Mouse (Mus musculus): ENCODE measurements around the gene Chd6. TPM values are rescaled to one million over a fixed set of nuclear protein-coding genes. Genes with fewer than 3 reads are reported as not detected.
"Not testable (repeated sequence)": the region's sequence is repeated elsewhere in the genome, so short reads cannot be mapped to it uniquely, and the experiment has no call there.

Gene Chd6
- total and polyA plus RNA-seq, 3 experiments = 12.2 to 66.8 (median 42.9) TPM

DNA sequence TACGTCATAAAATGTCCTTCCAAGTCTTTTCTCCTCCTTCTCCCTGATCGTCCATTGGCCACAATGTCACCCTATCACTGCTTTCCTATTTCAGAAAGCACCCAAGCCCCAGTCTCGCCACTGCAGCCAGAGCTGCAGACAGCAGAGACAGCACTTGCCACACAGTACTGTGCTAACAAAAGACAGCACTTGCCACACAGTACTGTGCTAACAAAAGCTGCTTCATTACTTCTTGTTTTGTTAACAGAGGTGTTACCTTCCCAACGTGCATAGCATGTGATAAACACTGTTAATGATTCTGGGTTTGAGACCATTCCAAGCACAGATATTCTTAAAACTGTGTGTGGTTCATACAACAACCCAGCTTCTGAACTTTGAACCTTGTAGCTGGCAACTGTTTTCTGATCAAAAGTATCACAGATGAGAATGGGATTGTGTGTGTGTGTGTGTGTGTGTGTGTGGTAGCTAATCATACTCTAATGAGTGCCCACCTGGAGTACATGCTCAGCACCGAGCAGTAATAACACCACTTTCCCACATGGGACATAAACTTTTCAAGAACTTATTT, 135.1 kb downstream of the Chd6 start:
- intact Hi-C loops (cut with DNase I) = no loop called here
- WGBS = 79% methylated on average over 5 of the region's 5 CpGs
- no peak overlapping the region for H3K9ac ChIP-seq (ENCODE audit: low read depth, low read length)
- H3K4me1 ChIP-seq (ENCODE audit: control insufficient read depth, insufficient read depth, low read length) = peaks cover 5% of the 10 kb centered on the region
- TF ChIP-seq POLR2A (IDR thresholded peaks at IDR 0.05; ENCODE audit: insufficient read depth, low read depth, low read length) (no peak), EP300 (IDR thresholded peaks at IDR 0.05; ENCODE audit: insufficient read depth, low read depth, low read length) (no peak), CTCF (IDR thresholded peaks at IDR 0.05) (no peak)
- peaks cover 40% of the 10 kb centered on the region for H3K36me3 ChIP-seq (ENCODE audit: control insufficient read depth, insufficient read depth, low read length)
- no peak for DNase-seq
- no peaks in the 10 kb centered on the region for H3K79me2 ChIP-seq (replicated peaks; ENCODE audit: control insufficient read depth, insufficient read depth, low read length)
- no peaks in the 10 kb centered on the region for H3K27me3 ChIP-seq (ENCODE audit: control insufficient read depth, insufficient read depth, low read length)
- H3K27ac ChIP-seq = no peak overlapping the region
- H3K4me3 ChIP-seq = no peak overlapping the region

DNA sequence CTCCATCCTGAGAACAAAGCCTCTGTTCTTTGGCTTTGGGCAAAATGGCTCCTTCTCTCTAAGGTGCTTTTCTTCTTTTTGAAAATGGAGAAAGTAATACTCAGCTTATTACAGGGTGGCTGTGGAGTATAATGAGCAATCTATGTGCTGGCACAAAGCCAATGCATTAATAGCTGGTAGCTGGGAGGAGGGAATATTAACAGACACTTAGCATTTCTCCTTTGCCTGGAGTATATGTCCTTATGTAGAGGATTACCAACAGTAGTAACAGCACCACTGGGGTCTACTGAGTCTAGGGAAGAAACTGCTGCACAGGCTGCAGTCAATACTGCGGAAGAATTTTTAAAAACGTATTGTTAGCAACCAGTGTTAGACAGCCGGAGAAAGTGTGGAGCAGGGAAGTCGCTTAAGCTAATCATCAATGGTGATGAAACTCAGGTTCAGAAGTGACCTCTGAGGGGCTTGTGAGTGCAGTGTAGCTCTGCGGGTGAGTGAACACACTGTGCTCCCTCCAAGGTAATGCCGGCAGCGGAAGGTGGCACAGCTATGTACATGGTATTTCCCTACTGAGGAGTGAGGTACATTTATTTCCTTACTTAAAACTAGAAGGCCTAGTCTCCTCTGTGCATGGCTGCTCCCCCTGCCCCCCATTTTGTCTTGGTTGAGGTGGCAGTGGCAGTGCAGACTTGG, 136.6 kb downstream of the Chd6 start:
- Histone ChIP-seq H3K4me3 (no peak overlapping the region), H3K27ac (no peak overlapping the region), H3K36me3 (ENCODE audit: control insufficient read depth, insufficient read depth, low read length) (peaks cover 29% of the 10 kb centered on the region), H3K79me2 (replicated peaks; ENCODE audit: control insufficient read depth, insufficient read depth, low read length) (no peaks in the 10 kb centered on the region), H3K9ac (ENCODE audit: low read depth, low read length) (no peak overlapping the region), H3K27me3 (ENCODE audit: control insufficient read depth, insufficient read depth, low read length) (no peaks in the 10 kb centered on the region), H3K4me1 (ENCODE audit: control insufficient read depth, insufficient read depth, low read length) (peaks cover 1% of the 10 kb centered on the region; the same call in 1 of the 2 replicates)
- WGBS = 97% methylated on average over 7 of the region's 7 CpGs
- intact Hi-C loops (cut with DNase I) = no loop called here
- no peak for DNase-seq
- no peak for TF ChIP-seq POLR2A (IDR thresholded peaks at IDR 0.05; ENCODE audit: insufficient read depth, low read depth, low read length)
- TF ChIP-seq CTCF (IDR thresholded peaks at IDR 0.05) = no peak
- TF ChIP-seq EP300 (IDR thresholded peaks at IDR 0.05; ENCODE audit: insufficient read depth, low read depth, low read length) = no peak

DNA sequence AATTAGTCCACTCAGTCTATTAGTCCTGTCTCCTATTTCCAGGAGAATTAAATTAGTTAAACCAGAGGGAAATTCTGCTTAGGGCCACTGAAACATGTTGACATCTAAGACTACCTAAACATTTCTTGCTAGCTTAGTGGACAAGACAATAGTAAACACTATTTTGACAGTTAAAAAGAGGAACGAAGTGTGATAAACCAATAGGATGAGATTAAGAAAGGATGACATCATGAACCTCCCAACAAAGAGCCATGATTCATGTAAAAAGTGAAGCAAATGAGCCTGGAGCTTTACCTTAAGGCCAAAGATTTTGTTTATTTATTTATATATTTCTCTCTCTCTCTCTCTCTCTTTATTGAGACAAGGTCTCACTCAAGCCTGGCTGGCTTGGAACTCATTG, 146.7 kb downstream of the Chd6 start:
- intact Hi-C loops (cut with DNase I) = no loop called here
- H3K9ac ChIP-seq (ENCODE audit: low read depth, low read length) = no peak overlapping the region
- TF ChIP-seq EP300 (IDR thresholded peaks at IDR 0.05; ENCODE audit: insufficient read depth, low read depth, low read length) (no peak), POLR2A (IDR thresholded peaks at IDR 0.05; ENCODE audit: insufficient read depth, low read depth, low read length) (no peak), CTCF (IDR thresholded peaks at IDR 0.05) (no peak)
- H3K4me1 ChIP-seq (ENCODE audit: control insufficient read depth, insufficient read depth, low read length) = no peaks in the 10 kb centered on the region
- H3K36me3 ChIP-seq (ENCODE audit: control insufficient read depth, insufficient read depth, low read length) = peaks cover 6% of the 10 kb centered on the region
- no peaks in the 10 kb centered on the region for H3K27me3 ChIP-seq (ENCODE audit: control insufficient read depth, insufficient read depth, low read length)
- no peak overlapping the region for H3K4me3 ChIP-seq
- no peaks in the 10 kb centered on the region for H3K79me2 ChIP-seq (replicated peaks; ENCODE audit: control insufficient read depth, insufficient read depth, low read length)
- 86% methylated on average over 1 of the region's 1 CpGs for WGBS
- no peak overlapping the region for H3K27ac ChIP-seq
- no peak for DNase-seq

DNA sequence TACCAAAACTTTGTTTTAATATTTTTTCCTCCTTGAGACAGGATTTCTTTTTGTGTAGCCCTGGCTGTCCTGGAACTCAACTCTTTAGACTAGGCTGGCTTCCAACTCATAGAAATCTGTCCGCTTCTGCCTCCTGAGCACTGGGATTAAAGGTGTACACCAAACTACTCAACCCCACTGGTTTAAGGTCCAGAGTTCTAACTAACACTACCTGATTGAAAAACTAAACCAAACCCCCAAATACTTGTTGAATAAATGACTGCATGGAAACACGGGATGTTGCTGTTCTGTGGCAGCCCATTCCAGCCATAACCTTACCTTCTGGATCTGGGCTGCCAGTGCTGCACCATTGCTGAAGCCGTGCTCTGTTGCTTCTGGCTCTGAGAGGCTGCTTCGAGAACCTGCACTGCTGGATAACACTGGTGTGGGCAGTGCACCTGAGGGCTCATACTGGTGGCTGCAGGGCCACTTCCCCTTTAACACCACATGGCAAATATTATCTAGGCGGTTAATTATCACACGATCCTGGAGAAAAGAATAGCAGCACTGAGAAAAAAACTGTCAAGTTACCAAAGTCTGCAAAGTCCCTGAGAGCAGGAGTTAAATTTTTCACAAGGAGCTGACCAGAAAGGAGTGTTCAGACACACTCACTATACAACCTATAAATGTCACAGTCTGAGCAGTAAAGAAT, 147.8 kb downstream of the Chd6 start:
- WGBS = 95% methylated on average over 6 of the region's 6 CpGs
- TF ChIP-seq CTCF (IDR thresholded peaks at IDR 0.05) = no peak
- TF ChIP-seq EP300 (IDR thresholded peaks at IDR 0.05; ENCODE audit: insufficient read depth, low read depth, low read length) = no peak
- TF ChIP-seq POLR2A (IDR thresholded peaks at IDR 0.05; ENCODE audit: insufficient read depth, low read depth, low read length) = no peak
- no peaks in the 10 kb centered on the region for H3K27me3 ChIP-seq (ENCODE audit: control insufficient read depth, insufficient read depth, low read length)
- intact Hi-C loops (cut with DNase I) = no loop called here
- DNase-seq = no peak
- H3K4me3 ChIP-seq = no peak overlapping the region
- no peaks in the 10 kb centered on the region for H3K79me2 ChIP-seq (replicated peaks; ENCODE audit: control insufficient read depth, insufficient read depth, low read length)
- H3K36me3 ChIP-seq (ENCODE audit: control insufficient read depth, insufficient read depth, low read length) = peaks cover 7% of the 10 kb centered on the region
- H3K27ac ChIP-seq = no peak overlapping the region
- H3K9ac ChIP-seq (ENCODE audit: low read depth, low read length) = no peak overlapping the region
- no peaks in the 10 kb centered on the region for H3K4me1 ChIP-seq (ENCODE audit: control insufficient read depth, insufficient read depth, low read length)

DNA sequence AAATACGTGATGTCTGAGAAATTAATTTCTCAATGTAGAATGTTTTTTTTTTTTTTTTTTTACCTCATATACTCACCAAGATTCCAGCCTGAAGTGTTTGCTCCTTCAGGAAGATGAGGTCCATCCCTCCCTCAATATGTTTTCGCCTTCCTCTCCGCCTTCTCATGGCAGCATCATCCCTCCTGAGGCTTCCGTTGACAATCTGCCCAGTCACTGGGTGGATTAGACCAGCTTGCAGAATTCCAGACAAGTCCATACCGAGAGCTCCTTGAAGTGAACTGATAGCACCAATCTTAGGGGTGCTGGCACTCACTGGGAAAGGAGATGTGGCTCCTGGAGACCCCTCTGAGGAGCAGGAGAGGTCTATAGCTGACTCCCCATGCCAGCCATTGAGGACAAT, 149.0 kb downstream of the Chd6 start:
- no peaks in the 10 kb centered on the region for H3K27me3 ChIP-seq (ENCODE audit: control insufficient read depth, insufficient read depth, low read length)
- WGBS = 69% methylated on average over 5 of the region's 5 CpGs
- TF ChIP-seq POLR2A (IDR thresholded peaks at IDR 0.05; ENCODE audit: insufficient read depth, low read depth, low read length) (no peak), EP300 (IDR thresholded peaks at IDR 0.05; ENCODE audit: insufficient read depth, low read depth, low read length) (no peak)
- no peaks in the 10 kb centered on the region for H3K79me2 ChIP-seq (replicated peaks; ENCODE audit: control insufficient read depth, insufficient read depth, low read length)
- H3K4me1 ChIP-seq (ENCODE audit: control insufficient read depth, insufficient read depth, low read length) = peaks cover 7% of the 10 kb centered on the region; the same call in 1 of the 2 replicates
- intact Hi-C loops (cut with DNase I) = no loop called here
- H3K36me3 ChIP-seq (ENCODE audit: control insufficient read depth, insufficient read depth, low read length) = peaks cover 16% of the 10 kb centered on the region
- no peak overlapping the region for H3K4me3 ChIP-seq
- H3K27ac ChIP-seq = no peak overlapping the region
- no peak overlapping the region for H3K9ac ChIP-seq (ENCODE audit: low read depth, low read length)
- no peak for DNase-seq

- Histone ChIP-seq H3K27ac (no peak overlapping the region), H3K4me3 (no peak overlapping the region), H3K27me3 (ENCODE audit: control insufficient read depth, insufficient read depth, low read length) (no peaks in the 10 kb centered on the region), H3K79me2 (replicated peaks; ENCODE audit: control insufficient read depth, insufficient read depth, low read length) (no peaks in the 10 kb centered on the region), H3K9ac (ENCODE audit: low read depth, low read length) (no peak overlapping the region), H3K36me3 (ENCODE audit: control insufficient read depth, insufficient read depth, low read length) (peaks cover 25% of the 10 kb centered on the region), H3K4me1 (ENCODE audit: control insufficient read depth, insufficient read depth, low read length) (peaks cover 8% of the 10 kb centered on the region; the same call in 1 of the 2 replicates)
- TF ChIP-seq POLR2A (IDR thresholded peaks at IDR 0.05; ENCODE audit: insufficient read depth, low read depth, low read length) (no peak), CTCF (IDR thresholded peaks at IDR 0.05) (peak; percentile 60)
- WGBS = 87% methylated on average over 5 of the region's 5 CpGs
- intact Hi-C loops (cut with DNase I) = no loop called here
- no peak for DNase-seq
These were observed 150.1 kb downstream of the Chd6 start for GRCm38 (mm10) chr2:160958737-160959136.

- intact Hi-C loops (cut with DNase I); H3K9ac ChIP-seq (ENCODE audit: low read depth, low read length); H3K79me2 ChIP-seq (replicated peaks; ENCODE audit: control insufficient read depth, insufficient read depth, low read length); H3K27ac ChIP-seq; H3K4me3 ChIP-seq; DNase-seq; H3K27me3 ChIP-seq (ENCODE audit: control insufficient read depth, insufficient read depth, low read length): not testable (repeated sequence)
- Histone ChIP-seq H3K4me1 (ENCODE audit: control insufficient read depth, insufficient read depth, low read length) (peaks cover 10% of the 10 kb centered on the region; the same call in 1 of the 2 replicates), H3K36me3 (ENCODE audit: control insufficient read depth, insufficient read depth, low read length) (peaks cover 28% of the 10 kb centered on the region)
These were observed 151.1 kb downstream of the Chd6 start for GRCm38 (mm10) chr2:160957801-160958200.

DNA sequence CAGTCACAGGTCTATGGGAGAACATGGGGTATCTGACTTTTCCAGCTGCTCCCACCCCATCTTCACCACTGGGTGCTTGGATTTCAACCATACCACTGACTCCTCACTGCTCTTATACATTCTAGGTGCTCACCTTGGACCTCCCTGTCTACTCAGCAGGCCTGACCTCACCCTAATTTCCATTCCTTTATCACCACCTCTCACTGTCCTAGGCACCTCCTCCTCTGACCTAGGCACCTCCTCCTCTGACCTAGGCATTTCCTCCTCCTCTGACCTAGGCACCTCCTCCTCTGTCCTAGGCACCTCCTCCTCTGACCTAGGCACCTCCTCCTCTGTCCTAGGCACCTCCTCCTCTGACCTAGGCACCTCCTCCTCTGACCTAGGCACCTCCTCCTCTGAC, 151.6 kb downstream of the Chd6 start:
- peaks cover 28% of the 10 kb centered on the region for H3K36me3 ChIP-seq (ENCODE audit: control insufficient read depth, insufficient read depth, low read length)
- H3K27ac ChIP-seq; H3K9ac ChIP-seq (ENCODE audit: low read depth, low read length); H3K27me3 ChIP-seq (ENCODE audit: control insufficient read depth, insufficient read depth, low read length); H3K79me2 ChIP-seq (replicated peaks; ENCODE audit: control insufficient read depth, insufficient read depth, low read length); H3K4me3 ChIP-seq; intact Hi-C loops (cut with DNase I); DNase-seq: not testable (repeated sequence)
- H3K4me1 ChIP-seq (ENCODE audit: control insufficient read depth, insufficient read depth, low read length) = peaks cover 10% of the 10 kb centered on the region; the same call in 1 of the 2 replicates

All from heart, adult 2 months (tissue).